Mouse (Mus musculus): ENCODE results near the gene B230217C12Rik. TPM values are rescaled to one million over a fixed set of nuclear protein-coding genes. Genes with fewer than 3 reads are reported as not detected.

Gene B230217C12Rik
- polyA plus RNA-seq, 1 experiment from 2014 or later: 8.1 TPM

DNA sequence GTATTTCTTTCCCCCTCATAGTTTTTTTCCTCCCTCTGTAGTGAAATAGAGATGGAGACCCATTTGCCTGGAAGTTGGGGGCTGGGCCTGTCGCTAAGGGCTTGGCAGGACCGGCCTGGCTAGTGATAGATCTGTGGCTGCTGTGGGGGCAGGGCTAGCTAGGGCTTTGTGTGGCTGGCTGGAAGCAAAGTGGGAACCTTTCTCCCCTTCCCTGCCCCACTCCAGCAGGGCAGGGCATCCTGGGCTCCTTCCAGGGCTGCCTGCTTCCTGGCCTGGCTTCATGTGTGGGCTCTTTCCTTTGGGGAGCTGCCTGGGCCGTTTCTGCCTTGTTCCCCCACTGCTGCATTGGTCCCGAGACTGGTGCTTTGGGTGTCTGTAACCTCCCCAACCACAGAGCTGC lies 22.0 kb upstream of the B230217C12Rik start:
- 0 out of 2 replicates have a peak, but pooled peaks have one; percentile 37 for ATAC-seq (replicated peaks; ENCODE audit: low FRiP score, low TSS enrichment, low read depth)
- no peak for DNase-seq (ENCODE audit: low spot score)

DNA sequence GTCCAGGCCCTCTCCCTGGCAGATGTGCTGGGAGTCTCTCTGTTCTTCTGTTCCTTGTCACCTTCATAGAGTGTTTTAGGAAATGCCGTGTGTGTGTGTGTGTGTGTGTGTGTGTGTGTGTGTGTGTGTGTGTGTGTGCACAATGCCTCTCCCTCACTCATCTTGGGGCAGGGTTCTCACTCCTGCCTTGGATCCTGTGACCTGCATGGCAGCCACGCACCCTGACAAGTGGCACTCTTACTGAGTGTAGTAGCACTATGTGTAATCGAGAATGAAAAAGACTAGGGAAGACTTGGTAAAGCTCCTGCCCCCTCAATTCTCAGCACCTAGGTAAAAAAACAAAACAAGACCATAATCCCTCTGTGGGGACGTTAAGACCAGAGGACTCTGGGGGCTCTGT lies 21.5 kb upstream of the B230217C12Rik start:
- DNase-seq (ENCODE audit: low spot score) (no peak), ATAC-seq (replicated peaks; ENCODE audit: low FRiP score, low TSS enrichment, low read depth) (no peak)
- 49% methylated on average over 4 of the region's 4 CpGs for WGBS
- Histone ChIP-seq H3K9me3 (ENCODE audit: control insufficient read depth, low read length) (no peaks in the 10 kb centered on the region), H3K4me3 (ENCODE audit: low read depth, low read length) (no peak overlapping the region), H3K4me1 (replicated peaks; ENCODE audit: control insufficient read depth, insufficient read depth, low read length) (peaks cover 26% of the 10 kb centered on the region), H3K4me2 (ENCODE audit: low read length) (no peak overlapping the region), H3K27ac (ENCODE audit: low read depth) (no peak overlapping the region), H3K27me3 (replicated peaks; ENCODE audit: control insufficient read depth, insufficient read depth, low read length) (no peaks in the 10 kb centered on the region), H3K36me3 (ENCODE audit: control insufficient read depth, insufficient read depth, low read length) (peaks cover 86% of the 10 kb centered on the region), H3K9ac (ENCODE audit: low read length) (no peak overlapping the region)

More for the DNA sequence above, 22.0 kb upstream of the B230217C12Rik start:
- Histone ChIP-seq H3K9me3 (ENCODE audit: control insufficient read depth, low read length) (no peaks in the 10 kb centered on the region), H3K4me1 (replicated peaks; ENCODE audit: control insufficient read depth, insufficient read depth, low read length) (peaks cover 31% of the 10 kb centered on the region), H3K4me3 (ENCODE audit: low read depth, low read length) (no peak overlapping the region), H3K27ac (ENCODE audit: low read depth) (peak overlapping the region; percentile 33; the same call in 1 of the 2 replicates), H3K9ac (ENCODE audit: low read length) (0 out of 2 replicates have a peak overlapping the region, but pooled peaks have one; percentile 7), H3K4me2 (ENCODE audit: low read length) (no peak overlapping the region), H3K36me3 (ENCODE audit: control insufficient read depth, insufficient read depth, low read length) (peaks cover 87% of the 10 kb centered on the region), H3K27me3 (replicated peaks; ENCODE audit: control insufficient read depth, insufficient read depth, low read length) (no peaks in the 10 kb centered on the region)
- WGBS: 14% methylated on average over 4 of the region's 4 CpGs

DNA sequence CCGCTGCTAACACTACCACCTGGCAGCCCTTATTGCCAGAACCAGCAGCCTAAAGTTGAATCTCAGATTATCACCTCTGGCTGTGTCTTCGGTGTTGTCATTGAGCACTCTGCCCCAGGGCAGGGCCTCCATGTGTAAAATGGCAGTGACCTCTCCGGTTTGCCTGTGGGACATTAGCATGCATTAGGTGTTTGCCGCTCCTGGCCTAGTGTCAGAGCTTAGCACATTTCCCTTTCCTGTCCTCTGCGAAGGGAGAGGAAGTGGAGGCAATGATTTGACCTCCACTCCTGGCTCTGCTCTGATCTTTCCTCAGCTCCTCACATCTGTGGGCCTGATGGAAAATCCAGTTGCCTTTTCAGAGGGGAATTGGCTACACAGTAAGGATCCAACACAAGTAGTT lies 20.7 kb upstream of the B230217C12Rik start:
- Histone ChIP-seq H3K4me3 (ENCODE audit: low read depth, low read length) (no peak overlapping the region), H3K36me3 (ENCODE audit: control insufficient read depth, insufficient read depth, low read length) (peaks cover 87% of the 10 kb centered on the region), H3K9me3 (ENCODE audit: control insufficient read depth, low read length) (no peaks in the 10 kb centered on the region), H3K27ac (ENCODE audit: low read depth) (no peak overlapping the region), H3K4me1 (replicated peaks; ENCODE audit: control insufficient read depth, insufficient read depth, low read length) (peaks cover 26% of the 10 kb centered on the region), H3K9ac (ENCODE audit: low read length) (no peak overlapping the region), H3K4me2 (ENCODE audit: low read length) (no peak overlapping the region), H3K27me3 (replicated peaks; ENCODE audit: control insufficient read depth, insufficient read depth, low read length) (no peaks in the 10 kb centered on the region)
- DNase-seq (ENCODE audit: low spot score) (no peak), ATAC-seq (replicated peaks; ENCODE audit: low FRiP score, low TSS enrichment, low read depth) (no peak)
- WGBS: 85% methylated on average over 5 of the region's 5 CpGs

DNA sequence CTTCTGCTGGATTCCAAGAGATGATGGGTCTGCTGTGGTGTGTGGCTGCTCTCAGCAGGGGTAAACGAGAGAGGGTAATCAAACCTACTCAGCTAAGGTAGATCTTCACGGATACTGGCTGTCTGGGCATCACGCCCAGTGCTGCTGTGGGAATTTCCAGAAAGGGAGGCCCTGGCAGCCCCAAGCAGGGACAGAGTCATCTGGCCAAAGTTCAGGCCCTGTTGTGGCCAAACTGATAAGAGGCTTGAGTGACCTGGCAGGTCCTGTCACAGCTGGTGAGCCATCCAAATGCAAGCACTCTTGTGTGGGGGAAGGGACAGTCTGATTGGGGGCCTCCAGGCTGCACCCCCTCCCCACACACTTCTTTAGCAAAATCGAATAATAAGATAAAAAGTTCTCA lies 19.7 kb upstream of the B230217C12Rik start:
- WGBS: 60% methylated on average over 4 of the region's 4 CpGs
- Histone ChIP-seq H3K36me3 (ENCODE audit: control insufficient read depth, insufficient read depth, low read length) (peaks cover 87% of the 10 kb centered on the region), H3K4me2 (ENCODE audit: low read length) (no peak overlapping the region), H3K27ac (ENCODE audit: low read depth) (no peak overlapping the region), H3K4me3 (ENCODE audit: low read depth, low read length) (no peak overlapping the region), H3K4me1 (replicated peaks; ENCODE audit: control insufficient read depth, insufficient read depth, low read length) (peaks cover 26% of the 10 kb centered on the region), H3K9ac (ENCODE audit: low read length) (no peak overlapping the region), H3K9me3 (ENCODE audit: control insufficient read depth, low read length) (no peaks in the 10 kb centered on the region), H3K27me3 (replicated peaks; ENCODE audit: control insufficient read depth, insufficient read depth, low read length) (no peaks in the 10 kb centered on the region)
- ATAC-seq (replicated peaks; ENCODE audit: low FRiP score, low TSS enrichment, low read depth): no peak
- no peak for DNase-seq (ENCODE audit: low spot score)

DNA sequence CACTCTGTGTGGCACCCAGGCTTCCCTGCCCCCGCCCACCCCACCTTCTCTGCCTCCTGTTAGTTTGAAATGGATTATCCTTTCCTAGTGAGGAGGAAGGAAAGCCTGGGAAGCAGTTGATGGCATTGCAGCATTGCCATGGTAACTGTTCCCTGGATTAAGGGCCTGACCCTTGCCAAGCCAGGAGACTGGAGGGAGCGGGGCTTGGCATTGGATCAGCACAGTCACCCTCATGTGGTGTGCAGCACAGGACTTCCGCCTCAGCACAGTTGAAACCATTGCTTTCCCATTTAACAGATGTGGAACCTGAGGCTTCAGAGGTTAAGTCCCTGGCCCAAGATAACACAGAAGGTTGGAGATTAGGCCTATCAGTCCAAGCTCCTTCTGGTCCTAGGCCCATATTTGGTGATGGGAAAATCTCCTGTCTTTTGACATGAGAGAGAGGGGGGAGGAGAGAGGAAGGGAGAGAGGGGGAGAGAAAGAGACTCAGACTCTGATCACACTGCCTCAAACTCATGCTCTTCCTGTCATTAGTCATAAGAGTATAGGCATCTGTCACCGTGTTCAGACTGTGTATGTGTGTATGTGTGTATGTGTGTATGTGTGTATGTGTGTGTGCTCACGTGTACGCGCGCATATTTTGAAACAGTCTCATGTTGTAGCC lies 19.0 kb upstream of the B230217C12Rik start:
- WGBS: 90% methylated on average over 8 of the region's 8 CpGs

DNA sequence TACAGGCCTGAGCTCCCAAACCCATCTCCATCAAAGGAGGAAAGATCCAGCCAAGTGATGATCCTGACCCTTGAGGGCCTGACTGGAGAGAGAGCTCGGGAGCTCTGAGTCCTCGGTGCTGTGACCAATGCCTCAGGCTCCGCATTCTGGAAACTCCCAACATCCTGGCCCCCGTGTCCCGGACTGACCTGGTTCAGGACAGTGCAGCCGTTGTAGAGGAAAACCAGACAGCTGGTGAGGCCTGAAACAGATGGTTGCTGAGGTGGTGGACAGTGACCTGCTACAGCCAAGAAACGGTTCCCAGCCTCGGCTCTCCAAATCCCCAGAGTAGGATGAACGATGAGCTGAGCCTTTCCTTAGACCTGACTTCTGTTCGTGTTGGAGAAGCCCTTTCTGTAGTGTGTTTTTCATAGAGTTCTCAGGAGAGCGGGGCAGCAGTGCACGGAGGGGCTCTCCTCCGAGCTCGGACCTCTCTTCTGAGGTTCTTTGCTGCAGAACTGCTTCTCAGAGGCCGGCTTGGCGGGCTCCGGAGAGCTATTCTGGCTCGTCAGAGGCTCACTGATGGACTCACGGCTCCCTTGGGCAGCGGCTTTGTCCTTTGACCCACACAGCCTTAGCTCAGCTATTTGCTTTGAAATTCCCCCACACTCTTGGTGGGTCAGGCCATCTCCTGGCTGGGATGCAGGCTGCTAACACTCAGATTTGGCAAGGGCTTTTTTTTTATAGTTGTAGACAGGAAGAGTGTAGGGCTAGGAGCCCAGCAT lies 17.6 kb upstream of the B230217C12Rik start:
- H3K4me1 ChIP-seq (replicated peaks; ENCODE audit: control insufficient read depth, insufficient read depth, low read length): peaks cover 15% of the 10 kb centered on the region
- no peak overlapping the region for H3K4me3 ChIP-seq (ENCODE audit: low read depth, low read length)
- DNase-seq (ENCODE audit: low spot score): no peak
- ATAC-seq (replicated peaks; ENCODE audit: low FRiP score, low TSS enrichment, low read depth): no peak
- H3K9me3 ChIP-seq (ENCODE audit: control insufficient read depth, low read length): no peaks in the 10 kb centered on the region
- no peak overlapping the region for H3K4me2 ChIP-seq (ENCODE audit: low read length)
- H3K27me3 ChIP-seq (replicated peaks; ENCODE audit: control insufficient read depth, insufficient read depth, low read length): no peaks in the 10 kb centered on the region
- 77% methylated on average over 20 of the region's 20 CpGs for WGBS
- no peak overlapping the region for H3K9ac ChIP-seq (ENCODE audit: low read length)
- peaks cover 82% of the 10 kb centered on the region for H3K36me3 ChIP-seq (ENCODE audit: control insufficient read depth, insufficient read depth, low read length)
- H3K27ac ChIP-seq (ENCODE audit: low read depth): no peak overlapping the region

More for the DNA sequence above, 19.0 kb upstream of the B230217C12Rik start:
- Histone ChIP-seq H3K4me2 (ENCODE audit: low read length) (no peak overlapping the region), H3K27me3 (replicated peaks; ENCODE audit: control insufficient read depth, insufficient read depth, low read length) (no peaks in the 10 kb centered on the region), H3K9me3 (ENCODE audit: control insufficient read depth, low read length) (no peaks in the 10 kb centered on the region), H3K27ac (ENCODE audit: low read depth) (no peak overlapping the region), H3K4me1 (replicated peaks; ENCODE audit: control insufficient read depth, insufficient read depth, low read length) (peaks cover 26% of the 10 kb centered on the region), H3K9ac (ENCODE audit: low read length) (no peak overlapping the region), H3K4me3 (ENCODE audit: low read depth, low read length) (no peak overlapping the region), H3K36me3 (ENCODE audit: control insufficient read depth, insufficient read depth, low read length) (peaks cover 87% of the 10 kb centered on the region)
- DNase-seq (ENCODE audit: low spot score) (no peak), ATAC-seq (replicated peaks; ENCODE audit: low FRiP score, low TSS enrichment, low read depth) (no peak)

DNA sequence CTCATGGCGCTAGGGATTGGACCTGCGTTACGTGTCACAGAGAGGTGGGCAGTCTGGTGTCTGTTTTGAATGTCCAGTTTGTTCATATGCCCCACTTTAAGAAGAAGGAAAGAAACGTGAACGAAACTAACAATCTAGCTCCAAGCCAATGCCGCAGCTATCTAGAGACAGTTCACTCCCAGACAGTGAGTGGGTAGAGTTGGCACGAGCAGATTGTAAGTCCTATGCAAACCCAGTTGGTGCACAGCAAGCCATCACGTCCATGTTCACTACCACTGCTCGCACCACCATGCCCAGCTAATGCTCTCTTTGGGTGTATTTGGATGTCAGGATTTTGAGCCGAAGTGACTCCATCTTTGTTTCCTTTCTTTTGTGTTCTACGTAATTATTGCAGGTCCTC lies 16.4 kb upstream of the B230217C12Rik start:
- Histone ChIP-seq H3K4me1 (replicated peaks; ENCODE audit: control insufficient read depth, insufficient read depth, low read length) (peaks cover 6% of the 10 kb centered on the region; the same call in 1 of the 2 replicates), H3K9me3 (ENCODE audit: control insufficient read depth, low read length) (no peaks in the 10 kb centered on the region), H3K27ac (ENCODE audit: low read depth) (no peak overlapping the region), H3K4me2 (ENCODE audit: low read length) (no peak overlapping the region), H3K36me3 (ENCODE audit: control insufficient read depth, insufficient read depth, low read length) (peaks cover 75% of the 10 kb centered on the region), H3K4me3 (ENCODE audit: low read depth, low read length) (no peak overlapping the region), H3K9ac (ENCODE audit: low read length) (no peak overlapping the region), H3K27me3 (replicated peaks; ENCODE audit: control insufficient read depth, insufficient read depth, low read length) (no peaks in the 10 kb centered on the region)
- 93% methylated on average over 11 of the region's 11 CpGs for WGBS
- no peak for DNase-seq (ENCODE audit: low spot score)
- ATAC-seq (replicated peaks; ENCODE audit: low FRiP score, low TSS enrichment, low read depth): no peak

DNA sequence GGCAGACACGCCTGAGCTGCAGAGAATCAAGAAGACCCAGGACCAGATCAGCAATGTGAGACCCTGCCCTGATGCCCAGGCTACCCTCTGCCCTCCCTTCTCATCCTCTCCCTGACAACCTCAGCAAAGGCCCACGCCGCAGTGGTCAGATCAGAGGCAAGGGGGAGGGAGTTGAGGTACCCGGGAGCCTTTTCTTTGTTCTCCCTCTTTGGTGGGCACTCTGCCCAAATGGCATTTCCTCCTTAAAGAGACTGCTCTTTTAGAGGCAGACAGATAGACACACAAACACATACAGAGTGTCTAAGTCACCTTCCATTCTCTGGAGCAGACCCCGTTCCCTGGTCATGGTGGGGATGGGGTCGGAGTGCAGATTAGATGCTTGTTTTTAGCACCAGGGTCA lies 15.7 kb upstream of the B230217C12Rik start:
- Histone ChIP-seq H3K9ac (ENCODE audit: low read length) (no peak overlapping the region), H3K4me3 (ENCODE audit: low read depth, low read length) (no peak overlapping the region), H3K4me1 (replicated peaks; ENCODE audit: control insufficient read depth, insufficient read depth, low read length) (peaks cover 6% of the 10 kb centered on the region; the same call in 1 of the 2 replicates), H3K27me3 (replicated peaks; ENCODE audit: control insufficient read depth, insufficient read depth, low read length) (no peaks in the 10 kb centered on the region), H3K9me3 (ENCODE audit: control insufficient read depth, low read length) (no peaks in the 10 kb centered on the region), H3K36me3 (ENCODE audit: control insufficient read depth, insufficient read depth, low read length) (peaks cover 73% of the 10 kb centered on the region), H3K27ac (ENCODE audit: low read depth) (no peak overlapping the region), H3K4me2 (ENCODE audit: low read length) (no peak overlapping the region)
- WGBS: 74% methylated on average over 6 of the region's 6 CpGs
- no peak for DNase-seq (ENCODE audit: low spot score)
- ATAC-seq (replicated peaks; ENCODE audit: low FRiP score, low TSS enrichment, low read depth): no peak
